Mouse (Mus musculus) CH12.LX (cell line): ENCODE results near the gene Dll1. TPM values are rescaled to one million over a fixed set of nuclear protein-coding genes. Genes with fewer than 3 reads are reported as not detected.

Source experiments
- DNase-seq: peaks from one replicate; pipeline ENCODE4 v3.0.0-alpha.2; 2013; ENCODE audit errors: extremely low read depth
- H3K27ac ChIP-seq: 2 replicates; pipeline ENCODE4 v1.5.1; 2012; ENCODE audit warnings: low read depth, mild to moderate bottlenecking, control low read depth, moderate library complexity; ENCODE audit not compliant: insufficient read depth
- H3K27me3 ChIP-seq: replicated peaks from 2 replicates; pipeline ENCODE3; 2012; ENCODE audit warnings: inconsistent platforms
- H3K36me3 ChIP-seq, 2 experiments: replicated peaks in 1 of 2; 2 replicates each; pipeline versions ENCODE3 to v1.6.1; 2012; ENCODE audit warnings: inconsistent platforms in 1 of 2, low read length in 1 of 2, mild to moderate bottlenecking in 1 of 2, mixed read lengths in 1 of 2, moderate library complexity in 1 of 2; ENCODE audit not compliant: control insufficient read depth in 1 of 2, insufficient read depth in 1 of 2
- H3K4me1 ChIP-seq, 2 experiments: 2 replicates each; pipeline ENCODE4 v1.6.1; 2012; ENCODE audit warnings: inconsistent platforms in 1 of 2, moderate library complexity in 1 of 2; ENCODE audit not compliant: insufficient read depth in 2 of 2, control insufficient read depth in 1 of 2
- H3K4me2 ChIP-seq: 2 replicates; pipeline ENCODE4 v1.6.1; 2012; ENCODE audit warnings: low read depth, mild to moderate bottlenecking, control low read depth; ENCODE audit not compliant: poor library complexity, insufficient read depth, severe bottlenecking
- H3K4me3 ChIP-seq, 3 experiments: fragments of 150-350 bp in 1 of 3; sonication (generic) in 1 of 3; replicated peaks in 1 of 3; 2 replicates each; pipeline versions ENCODE3 to v1.5.1; 2011 to 2012; ENCODE audit warnings: low read depth in 2 of 3, low read length in 2 of 3, mild to moderate bottlenecking in 2 of 3, moderate library complexity in 2 of 3, control low read depth in 1 of 3, improper control_type of control experiment in 1 of 3, inconsistent platforms in 1 of 3, mixed read lengths in 1 of 3; ENCODE audit not compliant: poor library complexity in 1 of 3
- H3K79me2 ChIP-seq: replicated peaks from 2 replicates; pipeline ENCODE4 v1.6.1; 2012; ENCODE audit warnings: mild to moderate bottlenecking, moderate library complexity; ENCODE audit not compliant: control insufficient read depth, poor library complexity, insufficient read depth, severe bottlenecking; ENCODE audit errors: extremely low read depth
- H3K9ac ChIP-seq: 2 replicates; pipeline ENCODE4 v1.6.1; 2012; ENCODE audit warnings: low read depth, mild to moderate bottlenecking, control low read depth, moderate library complexity; ENCODE audit not compliant: insufficient read depth
- H3K9me3 ChIP-seq: replicated peaks from 2 replicates; pipeline ENCODE3; 2012; ENCODE audit warnings: low read length, inconsistent platforms, mixed read lengths
- CTCF ChIP-seq, 2 experiments: IDR thresholded peaks in 1 of 2; conservative IDR thresholded peaks in 1 of 2; 2 replicates each; pipeline ENCODE4 v1.5.1; 2011 to 2012; ENCODE audit warnings: low read depth in 2 of 2, low read length in 2 of 2, improper control_type of control experiment in 1 of 2, inconsistent platforms in 1 of 2, mild to moderate bottlenecking in 1 of 2, moderate library complexity in 1 of 2
- E2F4 ChIP-seq: IDR thresholded peaks from 2 replicates; pipeline ENCODE4 v1.6.1; 2011; ENCODE audit warnings: low read depth, low read length, improper control_type of control experiment; ENCODE audit not compliant: insufficient replicate concordance
- ELF1 ChIP-seq: IDR thresholded peaks from 2 replicates; pipeline ENCODE4 v1.6.1; 2014; ENCODE audit warnings: low read depth, mild to moderate bottlenecking, inconsistent platforms, low read length, improper control_type of control experiment
- EP300 ChIP-seq: IDR thresholded peaks from 2 replicates; pipeline ENCODE4 v1.6.1; 2011; ENCODE audit warnings: low read length, improper control_type of control experiment
- ETS1 ChIP-seq: conservative IDR thresholded peaks from 2 replicates; pipeline ENCODE4 v1.6.1; 2012; ENCODE audit warnings: low read depth, mild to moderate bottlenecking, inconsistent platforms, low read length, improper control_type of control experiment, moderate library complexity
- GABPA ChIP-seq: IDR thresholded peaks from 2 replicates; pipeline ENCODE4 v1.6.1; 2012; ENCODE audit warnings: low read depth, low read length, improper control_type of control experiment, inconsistent platforms; ENCODE audit not compliant: insufficient replicate concordance
- IRF4 ChIP-seq: IDR thresholded peaks from 2 replicates; pipeline ENCODE4 v1.6.1; 2014; ENCODE audit warnings: low read depth, mild to moderate bottlenecking, inconsistent platforms, low read length, improper control_type of control experiment
- JUN ChIP-seq: IDR thresholded peaks from 2 replicates; pipeline ENCODE4 v1.6.1; 2011; ENCODE audit warnings: low read depth, mild to moderate bottlenecking, low read length, improper control_type of control experiment, moderate library complexity; ENCODE audit not compliant: insufficient read depth
- JUND ChIP-seq: conservative IDR thresholded peaks from 2 replicates; pipeline ENCODE4 v1.6.1; 2011; ENCODE audit warnings: low read depth, low read length, improper control_type of control experiment
- MAZ ChIP-seq: IDR thresholded peaks from 2 replicates; pipeline ENCODE4 v1.6.1; 2012; ENCODE audit warnings: low read depth, mild to moderate bottlenecking, inconsistent platforms, low read length, improper control_type of control experiment, moderate library complexity
- MXI1 ChIP-seq: IDR thresholded peaks from 2 replicates; pipeline ENCODE4 v1.6.1; 2011; ENCODE audit warnings: mild to moderate bottlenecking, low read depth, low read length, improper control_type of control experiment
- NELFE ChIP-seq: IDR thresholded peaks from 2 replicates; pipeline ENCODE4 v1.6.1; 2011; ENCODE audit warnings: low read depth, low read length, improper control_type of control experiment
- PAX5 ChIP-seq: IDR thresholded peaks from 2 replicates; pipeline ENCODE4 v1.6.1; 2012; ENCODE audit warnings: low read length, inconsistent platforms, mixed read lengths
- RAD21 ChIP-seq: IDR thresholded peaks from 2 replicates; pipeline ENCODE4 v1.6.1; 2011; ENCODE audit warnings: low read depth, mild to moderate bottlenecking, low read length, improper control_type of control experiment, moderate library complexity
- SIN3A ChIP-seq: IDR thresholded peaks from 2 replicates; pipeline ENCODE4 v1.6.1; 2012; ENCODE audit warnings: low read length, improper control_type of control experiment, inconsistent platforms
- SMC3 ChIP-seq: IDR thresholded peaks from 2 replicates; pipeline ENCODE4 v1.6.1; 2011; ENCODE audit warnings: low read depth, low read length, improper control_type of control experiment
- TBP ChIP-seq: conservative IDR thresholded peaks from 2 replicates; pipeline ENCODE4 v1.6.1; 2011; ENCODE audit warnings: low read depth, low read length, improper control_type of control experiment
- TCF12 ChIP-seq: IDR thresholded peaks from 2 replicates; pipeline ENCODE4 v1.6.1; 2014; ENCODE audit warnings: low read depth, mild to moderate bottlenecking, inconsistent platforms, low read length, improper control_type of control experiment
- dilution Hi-C: fragments of 300-500 bp; cut with MboI; formaldehyde crosslinking; loops from 2 replicates; pipeline ENCODE4 v1.14.3; 2020; ENCODE audit warnings: low sequenced_read_pairs; ENCODE audit not compliant: extremely low pct_unique_long_range_greater_than_20kb, extremely low pct_ligation_motif_present
- in situ Hi-C: fragments of 300-500 bp; cut with MboI; formaldehyde crosslinking; loops from 3 replicates; pipeline ENCODE4 v1.14.3; 2019; ENCODE audit warnings: low sequenced_read_pairs, low pct_ligation_motif_present, low pct_unique_long_range_greater_than_20kb, mixed read lengths
- polyA plus RNA-seq: library from polyadenylated mRNA; unstranded; fragments of >175 nt; gene quantifications from 2 replicates; pipeline ENCODE4 v1.2.1, GENCODE M21; 2012; ENCODE audit warnings: low read depth; ENCODE audit not compliant: insufficient read length
- total RNA-seq, 2 experiments: library from RNA; depleted of rRNA; stranded (reverse); fragments of 300-350 nt in 1 of 2; fragments of >200 nt in 1 of 2; gene quantifications; 2 replicates each; pipeline ENCODE4 v1.2.3; 2012 to 2014

Gene Dll1
- total and polyA plus RNA-seq, 3 experiments: 0.25 to 0.52 (median 0.29) TPM

DNA sequence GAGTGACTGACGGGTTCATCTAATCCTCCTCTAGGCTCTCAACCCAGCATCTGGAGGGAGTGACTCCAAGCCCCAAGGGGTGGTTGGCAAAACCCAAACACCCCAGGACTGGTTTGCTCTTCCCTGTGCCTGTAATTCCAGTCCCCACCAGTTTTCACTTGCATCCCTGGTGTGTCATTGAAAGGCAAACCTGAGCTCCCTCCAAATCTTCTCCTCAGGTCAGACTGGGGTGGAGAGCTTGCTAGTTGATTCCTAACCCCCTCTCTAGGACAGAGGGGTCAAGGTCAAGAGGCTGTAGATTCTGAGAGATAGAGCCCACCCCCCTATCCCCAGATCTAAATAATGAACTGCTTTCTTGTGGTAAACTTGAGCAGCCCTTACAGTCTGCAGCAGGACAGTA, 38.8 kb downstream of the Dll1 start:
- no peak overlapping the region for H3K27ac ChIP-seq
- in situ Hi-C loops: no loop called here
- DNase-seq: no peak

DNA sequence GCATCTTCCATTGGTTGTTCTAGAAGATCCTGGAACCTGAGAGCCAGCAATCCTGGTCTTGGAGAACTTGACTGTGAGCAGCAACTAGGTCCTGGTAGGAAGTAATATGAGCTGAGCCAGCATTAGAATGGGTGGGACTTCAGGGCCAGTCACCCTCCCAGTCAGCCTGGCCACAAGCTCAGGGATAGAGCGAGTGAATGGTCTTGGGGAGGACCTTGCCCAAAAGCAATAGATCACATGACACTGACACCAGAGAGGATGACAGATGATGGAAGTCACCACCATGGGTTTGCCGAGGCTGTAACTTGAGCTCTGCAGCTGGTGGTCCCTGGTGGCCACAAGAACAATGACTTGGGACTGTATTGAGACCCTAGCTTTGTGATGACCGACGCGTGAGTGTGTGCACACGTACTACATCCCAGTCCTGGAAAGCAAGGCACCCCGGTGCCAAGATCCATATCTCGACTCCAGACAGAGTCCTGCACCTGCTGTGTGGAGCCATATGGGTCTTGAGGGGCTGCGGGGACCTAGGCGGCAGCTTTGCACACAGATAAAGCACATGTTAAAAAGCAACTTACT, 46.8 kb downstream of the Dll1 start:
- in situ Hi-C loops: no loop called here

More for the DNA sequence above, 38.8 kb downstream of the Dll1 start:
- Histone ChIP-seq H3K9ac (no peak overlapping the region), H3K9me3 (no peaks in the 10 kb centered on the region), H3K79me2 (no peaks in the 10 kb centered on the region), H3K4me2 (no peak overlapping the region), H3K4me3 (no peak overlapping the region), H3K36me3 (no peaks in the 10 kb centered on the region), H3K27me3 (no peaks in the 10 kb centered on the region), H3K4me1 (no peaks in the 10 kb centered on the region)
- no peak for TF ChIP-seq TBP
- TF ChIP-seq JUN: no peak
- TF ChIP-seq JUND: no peak
- TF ChIP-seq MAZ: no peak
- no peak for TF ChIP-seq SIN3A
- TF ChIP-seq RAD21: no peak
- no peak for TF ChIP-seq MXI1
- TF ChIP-seq TCF12: no peak
- no peak for TF ChIP-seq E2F4
- no peak for TF ChIP-seq SMC3
- no peak for TF ChIP-seq ETS1
- no peak for TF ChIP-seq IRF4
- TF ChIP-seq CTCF (conservative IDR thresholded peaks at IDR 0.05 in 1 of 2, IDR thresholded peaks at IDR 0.05 in 1 of 2; ENCODE audit: low read depth in 2 of 2, low read length in 2 of 2): no peak
- dilution Hi-C loops: no loop called here

More for the DNA sequence above, 46.8 kb downstream of the Dll1 start:
- no peak overlapping the region for H3K4me2 ChIP-seq
- H3K79me2 ChIP-seq: no peaks in the 10 kb centered on the region
- dilution Hi-C loops: no loop called here
- no peak overlapping the region for H3K9ac ChIP-seq
- no peaks in the 10 kb centered on the region for H3K9me3 ChIP-seq
- TF ChIP-seq ELF1: no peak
- no peak for TF ChIP-seq GABPA
- TF ChIP-seq PAX5: no peak
- no peak for TF ChIP-seq IRF4
- TF ChIP-seq TCF12: no peak
- no peak for TF ChIP-seq NELFE
- no peak for TF ChIP-seq EP300
- no peak overlapping the region for H3K4me3 ChIP-seq
- H3K27ac ChIP-seq: no peak overlapping the region
- H3K4me1 ChIP-seq: no peaks in the 10 kb centered on the region
- DNase-seq: no peak
- H3K36me3 ChIP-seq: no peaks in the 10 kb centered on the region
- peaks cover 1% of the 10 kb centered on the region for H3K27me3 ChIP-seq
